Mouse (Mus musculus): ENCODE data around the gene Mrpl16. TPM values are rescaled to one million over a fixed set of nuclear protein-coding genes. Genes with fewer than 3 reads are reported as not detected.
A peak's percentile ranks its signal among the peaks of the same experiment; 100 is the strongest.

The Mrpl16 gene
- 54.3 and 54.9 TPM in 2 replicates for polyA plus RNA-seq (2014; fragmentation: Nextera tagmentation; extraction: Ambion mirVana)

DNA sequence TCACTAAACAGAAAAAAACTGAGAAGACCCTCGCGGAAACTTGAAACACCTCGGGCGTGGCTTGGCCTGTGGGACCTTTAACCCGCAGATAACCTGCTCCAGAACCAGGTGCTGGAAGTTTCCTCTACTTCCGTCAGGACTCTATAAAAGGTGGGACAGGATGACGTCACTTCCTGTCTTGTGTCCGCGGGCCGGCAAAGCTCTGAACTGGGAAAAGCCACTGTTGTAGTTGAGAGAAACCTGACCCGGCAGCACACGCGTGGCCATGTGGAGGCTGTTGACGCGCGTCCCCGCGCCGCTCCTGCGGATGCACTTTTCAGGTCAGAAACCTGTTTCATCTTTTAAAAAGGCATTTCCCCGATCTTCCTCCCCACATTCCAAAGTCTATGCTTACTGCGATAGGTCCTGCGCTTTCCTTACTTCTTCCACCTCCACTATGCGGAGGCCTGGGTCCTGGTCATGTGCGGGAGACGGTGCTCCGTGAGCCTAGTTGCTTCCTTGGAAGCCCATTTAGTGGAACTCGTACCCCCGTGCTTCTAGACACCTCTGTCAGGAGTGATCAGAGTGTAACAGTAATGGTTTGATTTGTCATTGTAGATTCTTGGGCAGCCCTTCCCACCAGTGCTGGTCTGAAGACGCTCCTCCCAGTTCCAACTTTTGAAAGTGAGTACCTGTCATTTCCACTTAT is at the start of gene Mrpl16:
Gene Mrpl16 (plus strand): TSS at position 187 of the 688 bp plus-strand sequence.
- Histone ChIP-seq H3K27ac (ENCODE audit: low read depth, low read length) (no peak within 1 kb of the TSS), H3K4me2 (ENCODE audit: low read depth, low read length, severe bottlenecking) (peak within 1 kb of the TSS; percentile 62), H3K27me3 (ENCODE audit: control insufficient read depth, insufficient read depth, low read length) (no peaks in the 10 kb centered on the region), H3K4me1 (replicated peaks; ENCODE audit: control insufficient read depth, insufficient read depth, low read length) (0 out of 2 replicates have a peak, but pooled peaks cover 1% of the 10 kb centered on the region), H3K9ac (ENCODE audit: low read length) (peak within 1 kb of the TSS; percentile 70), H3K9me3 (ENCODE audit: control insufficient read depth, low read length) (no peaks in the 10 kb centered on the region), H3K4me3 (ENCODE audit: low read depth, low read length) (peak within 1 kb of the TSS; percentile 60), H3K36me3 (ENCODE audit: control insufficient read depth, insufficient read depth, low read length) (no peaks in the 10 kb centered on the region; the same call in 1 of the 2 replicates)
- 1% methylated on average over 30 of the region's 30 CpGs for WGBS
- DNase-seq (ENCODE audit: low spot score) (peak; percentile 88), ATAC-seq (replicated peaks; ENCODE audit: low FRiP score) (peak; percentile 93)

- H3K9me3 ChIP-seq (ENCODE audit: control insufficient read depth, low read length) = no peaks in the 10 kb centered on the region
- DNase-seq (ENCODE audit: low spot score) (no peak), ATAC-seq (replicated peaks; ENCODE audit: low FRiP score) (no peak)
- no peaks in the 10 kb centered on the region for H3K36me3 ChIP-seq (ENCODE audit: control insufficient read depth, insufficient read depth, low read length)
- no peaks in the 10 kb centered on the region for H3K27me3 ChIP-seq (ENCODE audit: control insufficient read depth, insufficient read depth, low read length)
- H3K4me1 ChIP-seq (replicated peaks; ENCODE audit: control insufficient read depth, insufficient read depth, low read length) = no peaks in the 10 kb centered on the region
- H3K27ac ChIP-seq (ENCODE audit: low read depth, low read length) = no peak overlapping the region
- H3K4me2 ChIP-seq (ENCODE audit: low read depth, low read length, severe bottlenecking) = no peak overlapping the region
- H3K4me3 ChIP-seq (ENCODE audit: low read depth, low read length) = no peak overlapping the region
- H3K9ac ChIP-seq (ENCODE audit: low read length) = no peak overlapping the region
- 91% methylated on average over 2 of the region's 2 CpGs for WGBS
These were observed 46.3 kb upstream of the Mrpl16 start for GRCm38 (mm10) chr19:11723870-11724269.

GRCm38 (mm10) chr19:11724275-11724674 is 45.9 kb upstream of the Mrpl16 start:
- Histone ChIP-seq H3K27me3 (ENCODE audit: control insufficient read depth, insufficient read depth, low read length) (no peaks in the 10 kb centered on the region), H3K4me2 (ENCODE audit: low read depth, low read length, severe bottlenecking) (no peak overlapping the region), H3K36me3 (ENCODE audit: control insufficient read depth, insufficient read depth, low read length) (no peaks in the 10 kb centered on the region), H3K4me1 (replicated peaks; ENCODE audit: control insufficient read depth, insufficient read depth, low read length) (no peaks in the 10 kb centered on the region), H3K4me3 (ENCODE audit: low read depth, low read length) (no peak overlapping the region), H3K27ac (ENCODE audit: low read depth, low read length) (no peak overlapping the region), H3K9me3 (ENCODE audit: control insufficient read depth, low read length) (no peaks in the 10 kb centered on the region), H3K9ac (ENCODE audit: low read length) (no peak overlapping the region)
- ATAC-seq (replicated peaks; ENCODE audit: low FRiP score) (no peak), DNase-seq (ENCODE audit: low spot score) (no peak)
- 83% methylated on average over 6 of the region's 6 CpGs for WGBS

GRCm38 (mm10) chr19:11725915-11726314 is 44.3 kb upstream of the Mrpl16 start:
- ATAC-seq (replicated peaks; ENCODE audit: low FRiP score) (no peak), DNase-seq (ENCODE audit: low spot score) (no peak)
- WGBS = 91% methylated on average over 2 of the region's 2 CpGs

GRCm38 (mm10) chr19:11727304-11727703 is 42.9 kb upstream of the Mrpl16 start:
- no peak overlapping the region for H3K4me3 ChIP-seq (ENCODE audit: low read depth, low read length)
- no peaks in the 10 kb centered on the region for H3K4me1 ChIP-seq (replicated peaks; ENCODE audit: control insufficient read depth, insufficient read depth, low read length)
- no peak for ATAC-seq (replicated peaks; ENCODE audit: low FRiP score)
- H3K27me3 ChIP-seq (ENCODE audit: control insufficient read depth, insufficient read depth, low read length) = no peaks in the 10 kb centered on the region
- no peak for DNase-seq (ENCODE audit: low spot score)
- WGBS = 92% methylated on average over 5 of the region's 5 CpGs
- no peak overlapping the region for H3K4me2 ChIP-seq (ENCODE audit: low read depth, low read length, severe bottlenecking)
- no peaks in the 10 kb centered on the region for H3K36me3 ChIP-seq (ENCODE audit: control insufficient read depth, insufficient read depth, low read length)
- no peak overlapping the region for H3K27ac ChIP-seq (ENCODE audit: low read depth, low read length)
- H3K9ac ChIP-seq (ENCODE audit: low read length) = no peak overlapping the region
- H3K9me3 ChIP-seq (ENCODE audit: control insufficient read depth, low read length) = no peaks in the 10 kb centered on the region

More at GRCm38 (mm10) chr19:11725915-11726314, 44.3 kb upstream of the Mrpl16 start:
- Histone ChIP-seq H3K27ac (ENCODE audit: low read depth, low read length) (no peak overlapping the region), H3K9ac (ENCODE audit: low read length) (no peak overlapping the region), H3K9me3 (ENCODE audit: control insufficient read depth, low read length) (no peaks in the 10 kb centered on the region), H3K4me3 (ENCODE audit: low read depth, low read length) (no peak overlapping the region), H3K27me3 (ENCODE audit: control insufficient read depth, insufficient read depth, low read length) (no peaks in the 10 kb centered on the region), H3K4me1 (replicated peaks; ENCODE audit: control insufficient read depth, insufficient read depth, low read length) (no peaks in the 10 kb centered on the region), H3K36me3 (ENCODE audit: control insufficient read depth, insufficient read depth, low read length) (no peaks in the 10 kb centered on the region), H3K4me2 (ENCODE audit: low read depth, low read length, severe bottlenecking) (no peak overlapping the region)

DNA sequence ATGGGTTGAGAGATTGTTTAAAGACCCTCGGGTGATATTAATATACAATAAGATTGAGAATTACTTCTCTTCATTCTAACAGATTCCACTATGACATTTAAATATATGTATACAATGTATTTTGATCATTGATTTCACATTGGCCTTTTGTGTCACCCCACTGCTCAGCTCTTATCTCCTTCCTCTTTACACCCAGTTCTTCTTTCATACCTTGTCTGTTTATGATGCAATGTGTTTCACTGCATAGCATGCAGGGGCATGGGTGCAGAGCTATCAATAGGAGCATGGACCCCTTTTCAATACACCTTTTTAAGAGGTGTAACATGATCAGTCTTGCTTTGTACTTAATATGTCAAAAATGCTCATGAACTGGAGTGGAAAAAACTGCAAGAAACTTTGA is 39.9 kb upstream of the Mrpl16 start:
- H3K27ac ChIP-seq (ENCODE audit: low read depth, low read length) = no peak overlapping the region
- no peaks in the 10 kb centered on the region for H3K36me3 ChIP-seq (ENCODE audit: control insufficient read depth, insufficient read depth, low read length)
- no peak overlapping the region for H3K9ac ChIP-seq (ENCODE audit: low read length)
- no peak overlapping the region for H3K4me3 ChIP-seq (ENCODE audit: low read depth, low read length)
- ATAC-seq (replicated peaks; ENCODE audit: low FRiP score) = no peak
- no peaks in the 10 kb centered on the region for H3K9me3 ChIP-seq (ENCODE audit: control insufficient read depth, low read length)
- no peaks in the 10 kb centered on the region for H3K4me1 ChIP-seq (replicated peaks; ENCODE audit: control insufficient read depth, insufficient read depth, low read length)
- WGBS = 91% methylated on average over 1 of the region's 1 CpGs
- H3K4me2 ChIP-seq (ENCODE audit: low read depth, low read length, severe bottlenecking) = no peak overlapping the region
- no peak for DNase-seq (ENCODE audit: low spot score)
- H3K27me3 ChIP-seq (ENCODE audit: control insufficient read depth, insufficient read depth, low read length) = no peaks in the 10 kb centered on the region

GRCm38 (mm10) chr19:11736455-11736854 is 33.7 kb upstream of the Mrpl16 start:
- 55% methylated on average over 1 of the region's 1 CpGs for WGBS
- H3K27me3 ChIP-seq (ENCODE audit: control insufficient read depth, insufficient read depth, low read length) = no peaks in the 10 kb centered on the region
- ATAC-seq (replicated peaks; ENCODE audit: low FRiP score) (no peak), DNase-seq (ENCODE audit: low spot score) (no peak)
- no peak overlapping the region for H3K27ac ChIP-seq (ENCODE audit: low read depth, low read length)
- H3K4me2 ChIP-seq (ENCODE audit: low read depth, low read length, severe bottlenecking) = no peak overlapping the region
- no peaks in the 10 kb centered on the region for H3K9me3 ChIP-seq (ENCODE audit: control insufficient read depth, low read length)
- no peaks in the 10 kb centered on the region for H3K4me1 ChIP-seq (replicated peaks; ENCODE audit: control insufficient read depth, insufficient read depth, low read length)
- no peak overlapping the region for H3K4me3 ChIP-seq (ENCODE audit: low read depth, low read length)
- H3K36me3 ChIP-seq (ENCODE audit: control insufficient read depth, insufficient read depth, low read length) = no peaks in the 10 kb centered on the region
- no peak overlapping the region for H3K9ac ChIP-seq (ENCODE audit: low read length)

DNA sequence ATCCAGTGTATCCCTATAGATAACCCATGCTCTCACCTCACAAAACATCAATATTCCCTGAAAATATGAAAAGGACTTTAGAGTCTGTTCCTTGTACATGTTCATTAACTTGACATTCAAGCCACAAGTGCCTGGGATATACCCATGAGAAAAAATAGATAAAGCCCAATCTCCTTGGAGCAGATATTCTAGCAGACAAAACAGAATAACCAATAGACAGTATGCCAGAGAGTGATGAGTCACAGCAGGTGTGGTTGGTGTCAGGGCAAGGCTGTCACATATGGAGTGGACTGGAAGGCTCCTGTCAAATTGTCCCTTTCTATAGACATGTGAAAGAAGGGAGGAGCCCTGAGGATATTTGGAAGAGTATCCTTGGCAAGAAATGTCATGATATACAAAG is 24.5 kb upstream of the Mrpl16 start:
- H3K4me3 ChIP-seq (ENCODE audit: low read depth, low read length) = no peak overlapping the region
- H3K4me1 ChIP-seq (replicated peaks; ENCODE audit: control insufficient read depth, insufficient read depth, low read length) = no peaks in the 10 kb centered on the region
- H3K4me2 ChIP-seq (ENCODE audit: low read depth, low read length, severe bottlenecking) = no peak overlapping the region
- no peak overlapping the region for H3K9ac ChIP-seq (ENCODE audit: low read length)
- no peaks in the 10 kb centered on the region for H3K27me3 ChIP-seq (ENCODE audit: control insufficient read depth, insufficient read depth, low read length)
- H3K9me3 ChIP-seq (ENCODE audit: control insufficient read depth, low read length) = no peaks in the 10 kb centered on the region
- no peak for ATAC-seq (replicated peaks; ENCODE audit: low FRiP score)
- no peaks in the 10 kb centered on the region for H3K36me3 ChIP-seq (ENCODE audit: control insufficient read depth, insufficient read depth, low read length)
- H3K27ac ChIP-seq (ENCODE audit: low read depth, low read length) = no peak overlapping the region
- DNase-seq (ENCODE audit: low spot score) = no peak

GRCm38 (mm10) chr19:11747298-11747697 is 22.9 kb upstream of the Mrpl16 start, which contains the start of gene Gif:
TSS of gene Gif (plus strand) at chr19:11747554.
- Histone ChIP-seq H3K36me3 (ENCODE audit: control insufficient read depth, insufficient read depth, low read length) (no peaks in the 10 kb centered on the region), H3K27ac (ENCODE audit: low read depth, low read length) (no peak within 1 kb of the TSS), H3K4me1 (replicated peaks; ENCODE audit: control insufficient read depth, insufficient read depth, low read length) (no peaks in the 10 kb centered on the region), H3K4me2 (ENCODE audit: low read depth, low read length, severe bottlenecking) (no peak within 1 kb of the TSS), H3K9me3 (ENCODE audit: control insufficient read depth, low read length) (no peaks in the 10 kb centered on the region), H3K9ac (ENCODE audit: low read length) (no peak within 1 kb of the TSS), H3K27me3 (ENCODE audit: control insufficient read depth, insufficient read depth, low read length) (no peaks in the 10 kb centered on the region), H3K4me3 (ENCODE audit: low read depth, low read length) (no peak within 1 kb of the TSS)
- DNase-seq (ENCODE audit: low spot score) = no peak
- ATAC-seq (replicated peaks; ENCODE audit: low FRiP score) = no peak
- 86% methylated on average over 2 of the region's 2 CpGs for WGBS

Data from forebrain, embryonic 11.5 days (tissue).